Mouse (Mus musculus) hindbrain, postnatal 0 days (tissue): ENCODE measurements at regions not wholly inside any gene's neighbourhood (a gene's known extent, or its start where the extent isn't known, plus 50 kb on each side); places are given as distances from the start of the nearest gene placed in this dataset.
A peak's percentile ranks its signal among the peaks of the same experiment; 100 is the strongest.

ENCODE experiments used
- ATAC-seq: fragments of 200-750 bp; cut with Nextera tagmentation; 2 replicates; pipeline ENCODE4 v1.8.0; 2017; ENCODE audit warnings: mild to moderate bottlenecking, moderate TSS enrichment, moderate library complexity
- DNase-seq: peaks from one replicate; pipeline ENCODE4 v3.0.0-alpha.2; 2015; ENCODE audit warnings: low spot score
- H3K27ac ChIP-seq: fragments of 300-500 bp; sonication (generic); 2 replicates; pipeline ENCODE4 v1.5.1; 2014; ENCODE audit warnings: mild to moderate bottlenecking
- H3K27me3 ChIP-seq: fragments of 300-500 bp; sonication (generic); 2 replicates; pipeline ENCODE4 v1.6.1; 2014; ENCODE audit warnings: low read length, mixed read lengths; ENCODE audit not compliant: insufficient read depth
- H3K36me3 ChIP-seq: fragments of 300-500 bp; sonication (generic); 2 replicates; pipeline ENCODE4 v1.6.1; 2014; ENCODE audit warnings: low read length, mixed read lengths; ENCODE audit not compliant: insufficient read depth
- H3K4me1 ChIP-seq: fragments of 300-500 bp; sonication (generic); 2 replicates; pipeline ENCODE4 v1.6.1; 2014; ENCODE audit warnings: antibody characterized with exemption, low read length, mixed read lengths; ENCODE audit not compliant: insufficient read depth
- H3K4me2 ChIP-seq: fragments of 300-500 bp; sonication (generic); 2 replicates; pipeline ENCODE4 v1.6.1; 2014; ENCODE audit warnings: low read depth, mild to moderate bottlenecking, low read length, moderate library complexity, mixed read lengths
- H3K4me3 ChIP-seq: fragments of 300-500 bp; sonication (generic); 2 replicates; pipeline ENCODE4 v1.5.1; 2014; ENCODE audit warnings: low read length
- H3K9ac ChIP-seq: fragments of 300-500 bp; sonication (generic); replicated peaks from 2 replicates; pipeline ENCODE4 v1.6.1; 2014; ENCODE audit warnings: mild to moderate bottlenecking, low read length, moderate library complexity, mixed read lengths
- H3K9me3 ChIP-seq: fragments of 300-500 bp; sonication (generic); 2 replicates; pipeline ENCODE4 v1.6.1; 2016; ENCODE audit warnings: low read length, mixed read lengths
- CTCF ChIP-seq: IDR thresholded peaks from 2 replicates; pipeline ENCODE4 v1.5.1; 2016; ENCODE audit warnings: antibody characterized with exemption, control low read depth, low read depth
- WGBS: fragments of 180-500 bp; shearing (Covaris S2); extraction: QIAGEN DNeasy Blood & Tissue Kit; methylation state at CpG from one replicate; pipeline ENCODE4 v1.1.7; 2014; 5-methylcytosine and 5-hydroxymethylcytosine counted together

DNA sequence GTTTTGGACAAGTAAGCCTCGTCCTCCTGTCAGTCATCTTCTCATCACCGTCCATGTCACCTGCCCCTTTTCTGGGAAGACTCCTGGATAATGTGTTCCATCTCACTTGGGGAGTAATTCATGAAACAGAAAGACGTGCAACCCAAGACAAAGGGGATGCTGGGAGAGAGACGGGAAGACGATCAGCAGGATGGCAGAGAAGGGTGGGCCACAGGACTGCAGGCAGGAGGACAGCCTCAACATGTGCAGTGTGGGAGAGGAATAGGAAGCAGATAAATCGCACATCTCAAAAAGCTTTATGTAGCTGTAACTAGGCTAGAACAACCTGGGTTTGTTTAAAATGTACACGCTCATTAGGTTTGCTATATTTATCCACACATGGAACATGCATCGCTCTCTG lies 133.4 kb upstream of the Npvf start:
- no peaks in the 10 kb centered on the region for H3K9me3 ChIP-seq
- H3K9ac ChIP-seq = no peak overlapping the region
- 91% methylated on average over 8 of the region's 8 CpGs for WGBS
- H3K4me2 ChIP-seq = no peak overlapping the region
- no peak overlapping the region for H3K4me3 ChIP-seq
- peaks cover 4% of the 10 kb centered on the region; the same call in 1 of the 2 replicates for H3K4me1 ChIP-seq
- H3K27me3 ChIP-seq = no peaks in the 10 kb centered on the region
- no peak for TF ChIP-seq CTCF
- ATAC-seq (no peak), DNase-seq (no peak)
- H3K27ac ChIP-seq = no peak overlapping the region
- no peaks in the 10 kb centered on the region for H3K36me3 ChIP-seq

- Histone ChIP-seq H3K4me2 (no peak overlapping the region), H3K9me3 (no peaks in the 10 kb centered on the region), H3K27ac (no peak overlapping the region), H3K36me3 (no peaks in the 10 kb centered on the region), H3K27me3 (no peaks in the 10 kb centered on the region), H3K9ac (no peak overlapping the region), H3K4me3 (no peak overlapping the region), H3K4me1 (no peaks in the 10 kb centered on the region)
- no peak for TF ChIP-seq CTCF
- ATAC-seq (no peak), DNase-seq (peak; percentile 50)
- 55% methylated on average over 4 of the region's 4 CpGs for WGBS
These were observed 145.7 kb upstream of the Npvf start for GRCm38 (mm10) chr6:50799963-50800362.

DNA sequence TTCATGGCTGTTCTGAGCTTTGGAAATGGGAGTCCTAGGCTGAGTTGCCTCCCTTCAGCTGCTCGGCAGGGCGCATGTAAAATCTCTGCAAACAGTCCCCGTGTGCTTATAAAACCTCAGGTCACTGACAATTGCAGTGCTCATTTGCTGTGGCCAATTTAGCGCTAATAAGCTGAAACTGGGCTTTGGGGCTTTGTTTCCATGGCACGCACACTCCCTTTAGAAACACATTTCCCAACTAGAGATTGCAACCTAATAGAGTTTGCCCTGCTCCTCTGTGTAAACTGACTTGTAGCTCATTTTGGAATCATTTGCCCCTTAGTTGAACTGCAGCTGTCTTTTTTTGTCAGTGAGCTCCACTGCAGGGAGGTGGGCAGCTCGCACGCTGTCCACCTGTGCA lies 148.7 kb upstream of the Npvf start:
- no peaks in the 10 kb centered on the region for H3K4me1 ChIP-seq
- no peak for TF ChIP-seq CTCF
- ATAC-seq (no peak), DNase-seq (peak; percentile 37)
- H3K9ac ChIP-seq = no peak overlapping the region
- 37% methylated on average over 7 of the region's 7 CpGs for WGBS
- H3K4me2 ChIP-seq = no peak overlapping the region
- no peaks in the 10 kb centered on the region for H3K9me3 ChIP-seq
- no peaks in the 10 kb centered on the region for H3K27me3 ChIP-seq
- H3K4me3 ChIP-seq = no peak overlapping the region
- H3K27ac ChIP-seq = no peak overlapping the region
- H3K36me3 ChIP-seq = no peaks in the 10 kb centered on the region

- Histone ChIP-seq H3K27ac (no peak overlapping the region), H3K9ac (no peak overlapping the region), H3K27me3 (no peaks in the 10 kb centered on the region), H3K4me2 (no peak overlapping the region), H3K9me3 (no peaks in the 10 kb centered on the region), H3K36me3 (no peaks in the 10 kb centered on the region), H3K4me3 (no peak overlapping the region), H3K4me1 (peaks cover 3% of the 10 kb centered on the region; the same call in 1 of the 2 replicates)
- DNase-seq (no peak), ATAC-seq (no peak)
- WGBS = 71% methylated on average over 4 of the region's 4 CpGs
- TF ChIP-seq CTCF = no peak
These were observed 150.3 kb upstream of the Npvf start for GRCm38 (mm10) chr6:50804477-50805005.

- Histone ChIP-seq H3K4me2 (no peak overlapping the region), H3K9ac (no peak overlapping the region), H3K36me3 (no peaks in the 10 kb centered on the region), H3K4me3 (no peak overlapping the region), H3K27me3 (no peaks in the 10 kb centered on the region), H3K4me1 (peaks cover 3% of the 10 kb centered on the region; the same call in 1 of the 2 replicates), H3K27ac (no peak overlapping the region; the same call in 1 of the 2 replicates), H3K9me3 (no peaks in the 10 kb centered on the region)
- ATAC-seq (peak; percentile 77), DNase-seq (peak; percentile 79)
- TF ChIP-seq CTCF = peak; percentile 72
- WGBS = 19% methylated on average over 7 of the region's 7 CpGs
These were observed 152.3 kb upstream of the Npvf start for GRCm38 (mm10) chr6:50806376-50807077.

- H3K9ac ChIP-seq = no peak overlapping the region
- H3K4me1 ChIP-seq = peaks cover 3% of the 10 kb centered on the region; the same call in 1 of the 2 replicates
- H3K9me3 ChIP-seq = no peaks in the 10 kb centered on the region
- H3K27ac ChIP-seq = peak overlapping the region; percentile 48; the same call in 1 of the 2 replicates
- no peak for TF ChIP-seq CTCF
- no peaks in the 10 kb centered on the region for H3K27me3 ChIP-seq
- WGBS = 39% methylated on average over 19 of the region's 19 CpGs
- no peaks in the 10 kb centered on the region for H3K36me3 ChIP-seq
- peak overlapping the region; percentile 42 for H3K4me2 ChIP-seq
- DNase-seq (peak; percentile 53), ATAC-seq (peak; percentile 75)
- no peak overlapping the region for H3K4me3 ChIP-seq
These were observed 153.2 kb upstream of the Npvf start for GRCm38 (mm10) chr6:50807187-50808012.
